Mouse (Mus musculus): ENCODE data around the gene Gm5105.

GRCm38 (mm10) chr3:138083896-138084295 is 16.7 kb upstream of the Gm5105 start:
- TF ChIP-seq CTCF (IDR thresholded peaks at IDR 0.05; ENCODE audit: borderline replicate concordance, extremely low read depth, insufficient read depth, insufficient read length) (no peak), POLR2A (IDR thresholded peaks at IDR 0.05; ENCODE audit: borderline replicate concordance, extremely low read depth, insufficient read depth, insufficient read length, poor library complexity, severe bottlenecking) (no peak)

All from brain, embryonic 14.5 days (tissue).